Comparison of ENCODE assay signal across 12 mouse cellular contexts in genomic region chr9:61982940-61983620, GRCm38 (mm10). TPM values are rescaled to one million over a fixed set of nuclear protein-coding genes. Genes with fewer than 3 reads are reported as not detected.
DNase-seq lines count a peak whose midpoint lies in the region; TF ChIP-seq lines count a peak whose summit lies in the region.
"Had no signal": no experiment of that assay in that cellular context is flagged by ENCODE, and none has a peak within 500 bp of the region (broad histone marks: within the 10 kb centered on the region; RNA-seq: fewer than 3 reads in every experiment).

No protein-coding gene starts in this region.

- peak overlapping the region; percentile 4; the same call in 1 of the 2 replicates for H3K27ac ChIP-seq in bone marrow macrophage, adult 2 months (ENCODE audit: insufficient read depth, low read depth, low read length)
- H3K27ac ChIP-seq: midbrain, embryonic 12.5 days had no signal

- peak; percentile 43 to 45 for DNase-seq in lung, postnatal 4 days
- no peak for DNase-seq in lung, adult 18-20 months
- DNase-seq in naive thymus-derived CD4-positive, alpha-beta T cell, adult 2 months (ENCODE audit: low read depth) = peak; percentile 90
- DNase-seq in frontal cortex, postnatal 14 days (ENCODE audit: low spot score in 2 of 2) = no peak
- no peak for DNase-seq in frontal cortex, adult 2 months (ENCODE audit: extremely low spot score in 1 of 2, low spot score in 1 of 2)
- DNase-seq in right cerebral cortex, postnatal 25 days = no peak
- DNase-seq in Muller cell, postnatal 12 days (ENCODE audit: inconsistent ontology term) = no peak
- DNase-seq: gastrocnemius, postnatal 10 days; kidney, adult 2 months had no signal

- H3K4me1 ChIP-seq in bone marrow macrophage, adult 2 months (ENCODE audit: control insufficient read depth, insufficient read depth, low read length) = peaks cover 50% of the 10 kb centered on the region
- H3K4me1 ChIP-seq: midbrain, embryonic 12.5 days had no signal

- no peak for TF ChIP-seq POLR2A in bone marrow macrophage, adult 2 months (IDR thresholded peaks at IDR 0.05; ENCODE audit: borderline replicate concordance, low read depth, low read length)

- H3K4me3 ChIP-seq in bone marrow macrophage, adult 2 months (ENCODE audit: insufficient read depth, low read length) = no peak overlapping the region
- H3K4me3 ChIP-seq: erythroblast, embryonic 14.5 days; midbrain, embryonic 12.5 days had no signal

- no peak for TF ChIP-seq CTCF in bone marrow macrophage, adult 2 months (IDR thresholded peaks at IDR 0.05; ENCODE audit: low read depth, low read length)

RNA-seq across cellular contexts. Expression of gene Kif23, which starts 36.5 kb away (rescaled TPM):
- 90.1 and 111 TPM in 2 replicates for polyA plus RNA-seq in bone marrow macrophage, adult 2 months (2012; ENCODE audit: insufficient read depth, insufficient read length, missing spikeins)
- polyA plus RNA-seq in frontal cortex, adult 2 months (2012; rRNA removed) = 2.5 and 2.9 TPM in 2 replicates

RNA-seq across cellular contexts. Expression of gene Paqr5, which starts 43.6 kb away (rescaled TPM):
- 0.36 TPM in 1 of 2 replicates, not detected in the other for polyA plus RNA-seq in bone marrow macrophage, adult 2 months (2012; ENCODE audit: insufficient read depth, insufficient read length, missing spikeins)
- 6.4 and 6.6 TPM in 2 replicates for polyA plus RNA-seq in frontal cortex, adult 2 months (2012; rRNA removed)
- polyA plus RNA-seq: erythroblast, embryonic 14.5 days had no signal

Comparison
In these comparisons a context has a peak if more than half of its experiments do, and no peak if none do; other contexts are left out.
1. DNase-seq: peak in lung, postnatal 4 days (2 of 2) and naive thymus-derived CD4-positive, alpha-beta T cell, adult 2 months (single experiment); none in lung, adult 18-20 months (0 of 2), frontal cortex, postnatal 14 days (0 of 2), frontal cortex, adult 2 months (0 of 2), right cerebral cortex, postnatal 25 days (single experiment) and Muller cell, postnatal 12 days (single experiment).
2. RNA of gene Kif23, which starts 36.5 kb away (polyA plus RNA-seq): 90.1 to 111 TPM in bone marrow macrophage, adult 2 months; 2.5 to 2.9 TPM in frontal cortex, adult 2 months; every median in the first group is over 10 times any median in the second.